Mouse (Mus musculus): ENCODE data around the gene Cacna1e. TPM values are rescaled to one million over a fixed set of nuclear protein-coding genes. Genes with fewer than 3 reads are reported as not detected.

Gene Cacna1e
- 17.7 and 17.8 TPM in 2 replicates for polyA plus RNA-seq (2014; fragmentation: Nextera tagmentation; extraction: Ambion mirVana)

DNA sequence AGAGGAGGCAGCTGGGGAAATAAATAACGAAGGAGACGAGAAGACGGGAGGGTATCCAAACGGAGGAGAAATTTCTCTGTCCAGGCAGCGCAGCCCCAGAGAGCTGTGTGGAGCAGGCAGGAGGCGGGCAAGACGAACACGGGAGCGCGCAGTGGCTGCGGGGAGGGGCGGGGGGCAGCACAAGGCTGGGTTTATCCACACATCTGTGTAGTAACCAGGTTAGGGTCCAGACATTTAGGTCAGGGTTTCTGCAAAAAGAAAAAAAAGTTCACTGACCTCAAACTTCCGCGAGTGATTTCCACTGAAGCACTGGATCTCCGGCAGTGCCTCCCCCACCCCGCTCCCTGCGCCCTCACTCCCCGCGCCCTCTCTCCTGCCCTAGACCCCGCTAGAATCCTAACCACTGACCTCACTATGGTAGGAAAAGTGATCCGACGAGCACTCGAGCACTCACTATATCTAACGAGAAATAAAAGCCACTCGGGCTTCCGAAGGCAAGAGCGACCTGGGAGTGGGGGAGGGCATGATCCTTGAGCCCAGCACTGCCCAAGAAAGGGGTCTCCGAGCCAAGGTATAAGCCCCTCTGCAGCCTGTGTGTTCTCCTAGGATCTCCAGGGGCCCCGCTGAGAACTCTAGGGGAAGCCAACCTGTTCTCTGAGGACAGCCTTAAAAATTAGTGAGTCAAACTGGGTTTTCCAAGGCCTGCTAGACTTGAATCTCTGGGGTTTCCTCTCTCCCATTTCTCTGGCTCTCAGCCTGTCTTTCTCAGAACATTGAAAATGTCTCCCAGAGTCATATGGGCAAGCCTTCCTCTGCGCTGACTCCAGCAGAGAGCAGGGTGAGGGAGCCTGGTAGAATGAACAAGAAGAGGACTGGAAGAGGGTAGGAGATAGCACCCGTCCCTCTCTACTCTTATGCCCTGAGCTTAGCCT is at the start of gene Cacna1e:
Gene Cacna1e (minus strand): TSS at position 227 of the 932 bp plus-strand sequence.
- ATAC-seq (ENCODE audit: low FRiP score) (no peak), DNase-seq (ENCODE audit: low spot score) (no peak)
- peak within 1 kb of the TSS; percentile 88 for H3K4me2 ChIP-seq (replicated peaks)
- no peaks in the 10 kb centered on the region for H3K9me3 ChIP-seq (ENCODE audit: control insufficient read depth, low read length)
- peak within 1 kb of the TSS; percentile 56 for H3K9ac ChIP-seq
- H3K4me3 ChIP-seq (replicated peaks; ENCODE audit: low read length): peak within 1 kb of the TSS; percentile 40
- no peaks in the 10 kb centered on the region for H3K36me3 ChIP-seq (replicated peaks; ENCODE audit: control insufficient read depth, insufficient read depth)
- H3K27ac ChIP-seq: no peak within 1 kb of the TSS
- WGBS: 6% methylated on average over 31 of the region's 31 CpGs
- H3K4me1 ChIP-seq (replicated peaks; ENCODE audit: control insufficient read depth, insufficient read depth, low read length): peaks cover 34% of the 10 kb centered on the region
- H3K27me3 ChIP-seq (ENCODE audit: control insufficient read depth, insufficient read depth, low read length): peaks cover 23% of the 10 kb centered on the region

DNA sequence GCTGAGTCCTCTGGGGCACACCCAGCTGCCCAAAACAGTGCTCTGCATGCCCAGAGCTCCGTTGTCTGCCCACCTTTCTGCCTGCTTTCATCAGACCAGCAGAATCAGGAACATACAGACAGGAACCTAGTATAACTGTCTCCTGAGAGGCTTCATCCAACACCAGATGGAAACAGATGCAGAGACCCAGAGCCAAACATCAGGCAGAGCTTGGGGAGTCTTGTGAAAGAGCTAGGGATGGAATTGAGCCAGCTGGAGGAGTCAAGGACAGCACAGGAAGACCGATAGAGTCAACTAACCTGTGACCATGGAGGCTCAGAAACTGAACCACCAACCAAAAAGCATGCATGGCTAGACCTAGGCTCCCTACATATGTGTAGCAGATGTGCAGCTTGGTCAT is 34.1 kb upstream of the Cacna1e start:
- H3K9ac ChIP-seq: no peak overlapping the region
- no peaks in the 10 kb centered on the region for H3K27me3 ChIP-seq (ENCODE audit: control insufficient read depth, insufficient read depth, low read length)
- H3K4me1 ChIP-seq (replicated peaks; ENCODE audit: control insufficient read depth, insufficient read depth, low read length): no peaks in the 10 kb centered on the region
- no peak overlapping the region for H3K27ac ChIP-seq
- H3K4me2 ChIP-seq (replicated peaks): no peak overlapping the region
- WGBS: 88% methylated on average over 2 of the region's 2 CpGs
- H3K9me3 ChIP-seq (ENCODE audit: control insufficient read depth, low read length): no peaks in the 10 kb centered on the region
- no peaks in the 10 kb centered on the region for H3K36me3 ChIP-seq (replicated peaks; ENCODE audit: control insufficient read depth, insufficient read depth)
- no peak for DNase-seq (ENCODE audit: low spot score)
- no peak for ATAC-seq (ENCODE audit: low FRiP score)
- H3K4me3 ChIP-seq (replicated peaks; ENCODE audit: low read length): no peak overlapping the region

DNA sequence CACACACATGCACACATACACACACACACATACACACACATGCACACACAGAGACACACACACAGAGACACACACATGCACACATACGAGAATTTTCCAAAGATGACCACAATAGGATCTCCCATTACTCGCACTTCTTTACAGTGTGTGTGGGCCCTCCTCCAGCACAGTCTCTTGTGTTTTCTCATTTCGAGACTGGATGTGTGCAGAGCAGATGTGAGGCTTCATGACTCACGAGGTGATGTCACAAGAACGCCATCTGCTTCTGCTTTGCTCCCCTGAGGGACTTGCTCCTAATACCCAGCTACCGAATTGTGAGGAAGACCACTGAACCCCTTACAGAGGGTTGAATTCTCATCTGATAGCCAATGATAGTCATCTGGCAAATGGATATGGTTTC is 33.1 kb upstream of the Cacna1e start:
- H3K4me2 ChIP-seq (replicated peaks): no peak overlapping the region
- H3K9ac ChIP-seq: no peak overlapping the region
- 62% methylated on average over 6 of the region's 6 CpGs for WGBS
- no peaks in the 10 kb centered on the region for H3K36me3 ChIP-seq (replicated peaks; ENCODE audit: control insufficient read depth, insufficient read depth)
- H3K4me3 ChIP-seq (replicated peaks; ENCODE audit: low read length): no peak overlapping the region
- no peaks in the 10 kb centered on the region for H3K4me1 ChIP-seq (replicated peaks; ENCODE audit: control insufficient read depth, insufficient read depth, low read length)
- ATAC-seq (ENCODE audit: low FRiP score) (no peak), DNase-seq (ENCODE audit: low spot score) (no peak)
- no peaks in the 10 kb centered on the region for H3K9me3 ChIP-seq (ENCODE audit: control insufficient read depth, low read length)
- no peaks in the 10 kb centered on the region for H3K27me3 ChIP-seq (ENCODE audit: control insufficient read depth, insufficient read depth, low read length)
- H3K27ac ChIP-seq: no peak overlapping the region

DNA sequence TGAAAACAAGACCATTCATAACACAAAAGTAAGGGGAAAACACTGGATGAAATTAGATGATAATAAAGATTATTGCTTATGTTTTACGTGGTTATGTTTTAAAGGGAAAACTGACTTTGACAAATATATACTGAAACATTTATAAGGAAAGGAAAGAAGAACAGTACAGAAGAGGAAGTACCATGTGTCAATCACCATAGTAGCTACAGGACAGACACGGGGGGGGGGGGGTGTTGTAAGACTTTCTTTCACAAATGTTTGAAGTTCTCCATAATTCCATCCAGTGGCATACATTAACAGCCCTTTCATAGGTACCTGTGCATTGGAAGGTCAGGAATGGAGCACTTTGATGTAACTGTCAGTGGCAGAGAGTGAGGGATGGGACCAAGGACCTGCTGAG is 25.3 kb upstream of the Cacna1e start:
- Histone ChIP-seq H3K4me3 (replicated peaks; ENCODE audit: low read length) (no peak overlapping the region), H3K27me3 (ENCODE audit: control insufficient read depth, insufficient read depth, low read length) (no peaks in the 10 kb centered on the region), H3K4me1 (replicated peaks; ENCODE audit: control insufficient read depth, insufficient read depth, low read length) (no peaks in the 10 kb centered on the region), H3K36me3 (replicated peaks; ENCODE audit: control insufficient read depth, insufficient read depth) (no peaks in the 10 kb centered on the region), H3K27ac (no peak overlapping the region), H3K4me2 (replicated peaks) (no peak overlapping the region), H3K9ac (no peak overlapping the region), H3K9me3 (ENCODE audit: control insufficient read depth, low read length) (no peaks in the 10 kb centered on the region)
- 88% methylated on average over 2 of the region's 2 CpGs for WGBS
- DNase-seq (ENCODE audit: low spot score) (no peak), ATAC-seq (ENCODE audit: low FRiP score) (no peak)

DNA sequence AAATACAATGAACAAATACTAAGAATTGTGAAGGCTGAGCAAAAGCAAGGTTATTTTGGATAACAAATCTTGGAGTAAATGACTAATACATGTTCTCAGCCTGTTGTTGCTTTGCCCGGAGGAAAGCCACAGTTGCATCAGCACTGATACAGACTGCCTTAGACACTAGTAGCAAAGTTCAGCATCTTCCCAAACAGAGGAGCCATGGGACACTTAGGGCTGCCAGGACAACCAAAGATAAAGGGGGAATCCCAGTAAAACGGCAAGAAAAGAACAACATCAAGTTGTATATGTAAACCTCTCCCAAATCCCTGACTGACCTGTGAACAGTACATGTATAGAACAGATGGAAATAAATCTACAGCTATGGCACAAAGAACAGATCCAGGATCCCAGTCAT is 13.1 kb upstream of the Cacna1e start:
- Histone ChIP-seq H3K9me3 (ENCODE audit: control insufficient read depth, low read length) (no peaks in the 10 kb centered on the region), H3K4me2 (replicated peaks) (no peak overlapping the region), H3K27ac (no peak overlapping the region), H3K9ac (no peak overlapping the region), H3K36me3 (replicated peaks; ENCODE audit: control insufficient read depth, insufficient read depth) (no peaks in the 10 kb centered on the region), H3K4me3 (replicated peaks; ENCODE audit: low read length) (no peak overlapping the region), H3K27me3 (ENCODE audit: control insufficient read depth, insufficient read depth, low read length) (no peaks in the 10 kb centered on the region), H3K4me1 (replicated peaks; ENCODE audit: control insufficient read depth, insufficient read depth, low read length) (no peaks in the 10 kb centered on the region)
- no peak for DNase-seq (ENCODE audit: low spot score)
- ATAC-seq (ENCODE audit: low FRiP score): no peak
- 91% methylated on average over 2 of the region's 2 CpGs for WGBS

DNA sequence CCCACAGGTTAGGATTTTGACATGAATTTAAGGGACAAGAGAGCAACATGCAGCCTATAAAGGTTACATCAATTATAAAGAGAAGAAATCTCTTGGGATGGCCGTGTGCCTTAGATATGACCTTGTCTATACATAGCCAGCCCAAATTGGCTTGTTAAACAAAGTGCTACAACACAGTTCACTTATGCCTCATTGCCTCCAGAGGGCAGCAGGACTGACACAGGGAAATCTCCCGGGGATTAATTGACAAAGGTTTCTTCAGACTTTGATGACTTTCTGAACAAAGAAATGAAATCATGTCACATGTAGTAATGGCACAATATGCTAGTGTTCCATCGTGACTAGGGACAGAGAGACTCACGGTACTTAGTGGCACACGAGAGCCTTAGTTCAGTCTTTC is 5.9 kb upstream of the Cacna1e start:
- Histone ChIP-seq H3K27me3 (ENCODE audit: control insufficient read depth, insufficient read depth, low read length) (0 out of 2 replicates have a peak, but pooled peaks cover 3% of the 10 kb centered on the region), H3K4me2 (replicated peaks) (no peak overlapping the region), H3K9me3 (ENCODE audit: control insufficient read depth, low read length) (no peaks in the 10 kb centered on the region), H3K4me3 (replicated peaks; ENCODE audit: low read length) (no peak overlapping the region), H3K9ac (no peak overlapping the region), H3K4me1 (replicated peaks; ENCODE audit: control insufficient read depth, insufficient read depth, low read length) (peaks cover 17% of the 10 kb centered on the region), H3K36me3 (replicated peaks; ENCODE audit: control insufficient read depth, insufficient read depth) (no peaks in the 10 kb centered on the region), H3K27ac (no peak overlapping the region)
- DNase-seq (ENCODE audit: low spot score) (no peak), ATAC-seq (ENCODE audit: low FRiP score) (no peak)
- 58% methylated on average over 5 of the region's 5 CpGs for WGBS

DNA sequence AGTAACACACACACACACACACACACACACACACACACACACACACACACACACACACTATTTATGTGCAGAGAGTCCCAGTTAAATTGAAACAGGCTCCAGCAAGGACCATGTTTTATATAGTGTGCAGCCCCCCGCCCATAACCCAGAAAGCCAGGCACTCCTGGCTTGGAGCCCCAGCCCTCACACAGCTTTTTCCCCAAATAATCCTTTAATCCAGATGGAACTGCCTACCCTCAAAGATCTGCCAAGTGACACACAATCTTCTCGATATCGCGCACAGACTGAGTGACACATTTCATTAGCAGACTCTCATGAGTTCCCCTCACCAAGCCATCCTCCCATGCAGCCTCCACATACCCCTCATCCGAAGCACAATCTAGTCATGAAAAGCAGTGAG is 4.2 kb upstream of the Cacna1e start:
- H3K4me2 ChIP-seq (replicated peaks): no peak overlapping the region
- no peak overlapping the region for H3K9ac ChIP-seq
- H3K4me3 ChIP-seq (replicated peaks; ENCODE audit: low read length): no peak overlapping the region
- H3K27me3 ChIP-seq (ENCODE audit: control insufficient read depth, insufficient read depth, low read length): peaks cover 15% of the 10 kb centered on the region
- DNase-seq (ENCODE audit: low spot score): no peak
- ATAC-seq (ENCODE audit: low FRiP score): no peak
- WGBS: 79% methylated on average over 5 of the region's 5 CpGs
- peaks cover 31% of the 10 kb centered on the region for H3K4me1 ChIP-seq (replicated peaks; ENCODE audit: control insufficient read depth, insufficient read depth, low read length)
- no peaks in the 10 kb centered on the region for H3K9me3 ChIP-seq (ENCODE audit: control insufficient read depth, low read length)
- no peaks in the 10 kb centered on the region for H3K36me3 ChIP-seq (replicated peaks; ENCODE audit: control insufficient read depth, insufficient read depth)
- no peak overlapping the region for H3K27ac ChIP-seq

DNA sequence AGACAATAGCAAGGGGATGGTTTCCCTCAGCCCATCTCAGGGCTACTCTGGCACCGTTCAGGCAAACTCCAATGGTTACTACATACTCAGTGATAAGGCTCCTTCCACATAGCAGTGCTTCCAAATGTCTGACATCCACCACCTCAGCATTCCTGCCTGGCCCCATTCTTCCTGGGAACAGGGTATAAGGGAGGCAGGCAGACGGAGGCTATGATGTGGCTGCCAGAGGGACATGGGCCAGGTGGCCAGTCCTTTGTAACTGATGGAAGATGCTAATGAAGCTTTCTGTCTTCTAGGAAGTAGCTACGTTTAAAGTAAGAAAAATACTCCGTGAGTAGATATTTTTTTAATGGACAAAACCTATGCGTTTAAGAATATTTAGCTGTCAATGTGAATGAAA is 3.7 kb upstream of the Cacna1e start:
- H3K4me1 ChIP-seq (replicated peaks; ENCODE audit: control insufficient read depth, insufficient read depth, low read length): peaks cover 34% of the 10 kb centered on the region
- H3K4me2 ChIP-seq (replicated peaks): no peak overlapping the region
- H3K36me3 ChIP-seq (replicated peaks; ENCODE audit: control insufficient read depth, insufficient read depth): no peaks in the 10 kb centered on the region
- H3K9me3 ChIP-seq (ENCODE audit: control insufficient read depth, low read length): no peaks in the 10 kb centered on the region
- H3K27me3 ChIP-seq (ENCODE audit: control insufficient read depth, insufficient read depth, low read length): peaks cover 20% of the 10 kb centered on the region
- no peak overlapping the region for H3K9ac ChIP-seq
- no peak overlapping the region for H3K27ac ChIP-seq
- WGBS: 73% methylated on average over 5 of the region's 5 CpGs
- ATAC-seq (ENCODE audit: low FRiP score) (no peak), DNase-seq (ENCODE audit: low spot score) (no peak)
- H3K4me3 ChIP-seq (replicated peaks; ENCODE audit: low read length): no peak overlapping the region

DNA sequence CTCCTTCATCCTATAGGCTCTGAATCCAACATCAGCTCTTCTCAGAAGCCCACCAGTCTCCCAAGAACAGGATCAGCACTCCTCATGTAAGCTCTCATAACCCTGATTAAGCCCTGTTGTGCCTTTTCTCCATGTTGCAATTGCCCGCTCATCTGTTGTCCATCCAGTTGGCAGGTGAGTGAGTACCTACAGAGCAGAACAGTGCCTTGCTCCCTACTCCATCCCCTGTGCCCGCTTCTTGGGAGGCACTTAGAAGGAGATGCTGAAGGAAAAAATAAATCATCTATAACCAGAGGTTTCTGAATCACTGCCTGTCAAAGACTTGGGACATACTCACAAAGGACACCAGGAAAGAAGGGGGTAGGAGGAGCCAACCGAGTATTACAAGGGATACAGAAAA is 3.2 kb upstream of the Cacna1e start:
- Histone ChIP-seq H3K27me3 (ENCODE audit: control insufficient read depth, insufficient read depth, low read length) (peaks cover 23% of the 10 kb centered on the region), H3K36me3 (replicated peaks; ENCODE audit: control insufficient read depth, insufficient read depth) (no peaks in the 10 kb centered on the region), H3K9me3 (ENCODE audit: control insufficient read depth, low read length) (no peaks in the 10 kb centered on the region), H3K4me1 (replicated peaks; ENCODE audit: control insufficient read depth, insufficient read depth, low read length) (peaks cover 34% of the 10 kb centered on the region), H3K27ac (0 out of 2 replicates have a peak overlapping the region, but pooled peaks have one; percentile 6), H3K9ac (no peak overlapping the region), H3K4me2 (replicated peaks) (no peak overlapping the region), H3K4me3 (replicated peaks; ENCODE audit: low read length) (no peak overlapping the region)
- WGBS: 72% methylated on average over 3 of the region's 3 CpGs
- ATAC-seq (ENCODE audit: low FRiP score): no peak
- DNase-seq (ENCODE audit: low spot score): no peak

All from hindbrain, embryonic 14.5 days (tissue).